Mouse (Mus musculus) brain, embryonic 14.5 days (tissue): Measurements from ENCODE around the gene Med9.

Experiments used
- CTCF ChIP-seq: fragments of 200-500 bp; IDR thresholded peaks from 2 replicates; pipeline ENCODE4 v1.5.1; 2012; ENCODE audit warnings: inconsistent platforms, mild to moderate bottlenecking, moderate library complexity, borderline replicate concordance; ENCODE audit not compliant: insufficient read depth, insufficient read length; ENCODE audit errors: extremely low read depth
- POLR2A ChIP-seq: fragments of 200-500 bp; IDR thresholded peaks from 2 replicates; pipeline ENCODE4 v1.6.1; 2012; ENCODE audit warnings: mild to moderate bottlenecking, inconsistent platforms, borderline replicate concordance; ENCODE audit not compliant: poor library complexity, insufficient read depth, insufficient read length, severe bottlenecking; ENCODE audit errors: extremely low read depth

DNA sequence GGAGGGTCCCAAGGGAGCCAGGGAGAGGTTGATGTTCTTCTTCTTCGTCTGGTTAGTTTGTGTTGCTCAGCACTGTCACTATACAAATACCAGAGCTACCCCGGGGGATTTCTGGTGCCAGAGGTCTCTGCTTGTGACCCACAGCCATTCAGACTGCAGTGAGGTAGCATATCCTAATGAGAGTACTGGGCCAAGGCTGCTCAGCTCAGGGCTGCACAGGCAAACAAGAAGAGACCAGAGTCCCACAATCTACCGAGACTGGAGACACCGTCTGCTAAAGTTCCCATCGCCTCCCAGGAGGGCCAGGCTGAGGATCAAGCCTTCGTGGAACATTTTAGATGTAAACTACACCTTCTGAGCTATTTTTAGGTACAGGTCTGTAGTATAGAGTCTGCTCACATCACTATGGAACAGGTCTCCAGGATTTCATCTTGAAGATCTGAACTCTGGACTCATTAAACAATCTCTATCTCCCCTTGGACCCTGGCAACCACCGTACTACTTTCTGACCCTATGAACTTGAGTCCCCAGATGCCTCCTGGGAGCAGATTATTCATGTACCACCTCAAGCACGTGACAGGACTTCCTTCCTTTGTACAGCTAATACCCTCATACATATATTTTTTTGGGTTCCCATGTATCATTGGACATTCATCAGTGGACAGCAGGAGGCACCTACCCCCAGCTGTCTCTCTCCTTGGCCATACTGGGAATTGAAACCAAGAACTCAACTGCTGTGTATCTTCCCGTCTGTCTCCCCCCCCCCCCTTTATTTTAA lies 15.3 kb upstream of the Med9 start:
- TF ChIP-seq POLR2A: no peak
- TF ChIP-seq CTCF: no peak
